Mouse (Mus musculus) spleen, adult 2 months (tissue): ENCODE measurements around the gene AL732309.1. TPM values are rescaled to one million over a fixed set of nuclear protein-coding genes. Genes with fewer than 3 reads are reported as not detected.
A peak's percentile ranks its signal among the peaks of the same experiment; 100 is the strongest.

Experiments
- DNase-seq, 2 experiments: peaks; one replicate each; pipeline versions ENCODE4 v3.0.0 to v3.0.0-alpha.2; 2012 to 2021; ENCODE audit warnings: low spot score in 2 of 2, low read depth in 1 of 2
- H3K27ac ChIP-seq: fragments of 200-500 bp; 2 replicates; pipeline ENCODE4 v1.5.1; 2012; ENCODE audit warnings: low read length, inconsistent platforms; ENCODE audit not compliant: insufficient read depth
- H3K27me3 ChIP-seq: fragments of 200-500 bp; 2 replicates; pipeline ENCODE4 v1.6.1; 2012; ENCODE audit warnings: mild to moderate bottlenecking, moderate library complexity, low read length, inconsistent platforms; ENCODE audit not compliant: control insufficient read depth, insufficient read depth
- H3K36me3 ChIP-seq: fragments of 200-500 bp; 2 replicates; pipeline ENCODE4 v1.6.1; 2012; ENCODE audit warnings: mild to moderate bottlenecking, low read length, inconsistent platforms; ENCODE audit not compliant: control insufficient read depth, insufficient read depth
- H3K4me1 ChIP-seq: fragments of 200-500 bp; 2 replicates; pipeline ENCODE4 v1.6.1; 2011; ENCODE audit warnings: inconsistent platforms; ENCODE audit not compliant: control insufficient read depth, insufficient read depth, insufficient read length
- H3K4me3 ChIP-seq: fragments of 200-500 bp; 2 replicates; pipeline ENCODE4 v1.5.1; 2011; ENCODE audit warnings: mild to moderate bottlenecking, inconsistent platforms; ENCODE audit not compliant: insufficient read depth, insufficient read length; ENCODE audit errors: extremely low read depth
- CTCF ChIP-seq: fragments of 200-500 bp; IDR thresholded peaks from 2 replicates; pipeline ENCODE4 v1.5.1; 2011; ENCODE audit warnings: mild to moderate bottlenecking, inconsistent platforms; ENCODE audit not compliant: insufficient read depth, insufficient read length, insufficient replicate concordance; ENCODE audit errors: extremely low read depth
- POLR2A ChIP-seq: fragments of 200-500 bp; IDR thresholded peaks from 2 replicates; pipeline ENCODE4 v1.6.1; 2011; ENCODE audit warnings: low read depth, low read length, inconsistent platforms
- WGBS: fragments of 180-500 bp; shearing (Covaris S2); methylation state at CpG from one replicate; pipeline ENCODE4 v1.1.7; 2018; 5-methylcytosine and 5-hydroxymethylcytosine counted together
- polyA plus RNA-seq: library from polyadenylated mRNA; depleted of rRNA; stranded (reverse); fragments of >200 nt; gene quantifications from 2 replicates; pipeline ENCODE4 v1.2.3, GENCODE M21; 2012

The AL732309.1 gene
- polyA plus RNA-seq, 1 experiment: 21.0 TPM

DNA sequence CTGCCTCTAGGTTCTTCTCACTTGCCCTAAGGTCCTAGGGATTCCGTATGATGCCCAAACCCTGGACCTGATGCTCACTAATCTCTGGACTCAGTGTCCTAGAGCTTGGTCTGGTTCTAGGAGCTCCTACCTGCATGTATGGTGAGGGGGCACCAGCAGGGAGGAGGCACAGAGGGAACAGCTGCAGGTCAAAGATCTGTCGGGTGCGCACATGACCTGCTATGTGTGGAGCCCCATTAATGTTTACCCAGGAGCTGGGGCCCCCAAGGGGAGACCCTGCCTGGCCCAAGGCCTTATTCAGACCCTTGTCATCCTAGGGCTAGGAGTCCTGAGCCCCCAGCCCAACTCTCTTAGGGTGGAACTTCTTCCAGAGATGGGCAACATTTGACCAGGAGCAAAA lies 12.6 kb downstream of the AL732309.1 start, which contains the start of gene Slc34a3:
TSS of gene Slc34a3 (minus strand) at position 315 of the 400 bp plus-strand sequence.
- DNase-seq: no peak
- 69% methylated on average over 3 of the region's 3 CpGs for WGBS
- H3K4me3 ChIP-seq: no peak within 1 kb of the TSS
- no peaks in the 10 kb centered on the region; the same call in 1 of the 2 replicates for H3K27me3 ChIP-seq
- TF ChIP-seq POLR2A (no peak), CTCF (no peak)
- no peak within 1 kb of the TSS for H3K27ac ChIP-seq
- H3K4me1 ChIP-seq: no peaks in the 10 kb centered on the region
- H3K36me3 ChIP-seq: no peaks in the 10 kb centered on the region

DNA sequence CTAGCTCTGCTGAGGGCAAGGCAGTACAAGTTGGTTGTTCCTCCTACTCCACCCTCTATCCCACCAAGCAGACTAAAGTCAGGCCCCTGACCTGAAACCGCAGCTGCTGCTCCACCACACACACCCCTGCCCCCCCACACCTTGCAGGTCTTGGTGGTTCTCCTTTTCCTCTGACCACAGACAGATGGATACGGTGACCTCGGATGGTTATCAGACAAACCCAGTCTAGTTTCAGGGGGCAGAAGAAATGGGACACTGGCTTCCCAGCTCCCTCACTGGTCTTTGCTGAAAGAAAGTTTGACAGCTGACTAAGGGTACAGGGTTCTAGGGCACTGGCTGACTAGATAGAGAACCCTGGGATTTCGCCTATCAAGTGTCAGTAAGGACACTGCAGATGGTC lies 13.2 kb downstream of the AL732309.1 start:
- no peak overlapping the region for H3K4me3 ChIP-seq
- H3K27me3 ChIP-seq: no peaks in the 10 kb centered on the region; the same call in 1 of the 2 replicates
- H3K36me3 ChIP-seq: no peaks in the 10 kb centered on the region
- no peak for TF ChIP-seq CTCF
- no peak for TF ChIP-seq POLR2A
- peaks cover 3% of the 10 kb centered on the region; the same call in 1 of the 2 replicates for H3K4me1 ChIP-seq
- no peak overlapping the region for H3K27ac ChIP-seq
- no peak for DNase-seq
- WGBS: 10% methylated on average over 4 of the region's 4 CpGs

DNA sequence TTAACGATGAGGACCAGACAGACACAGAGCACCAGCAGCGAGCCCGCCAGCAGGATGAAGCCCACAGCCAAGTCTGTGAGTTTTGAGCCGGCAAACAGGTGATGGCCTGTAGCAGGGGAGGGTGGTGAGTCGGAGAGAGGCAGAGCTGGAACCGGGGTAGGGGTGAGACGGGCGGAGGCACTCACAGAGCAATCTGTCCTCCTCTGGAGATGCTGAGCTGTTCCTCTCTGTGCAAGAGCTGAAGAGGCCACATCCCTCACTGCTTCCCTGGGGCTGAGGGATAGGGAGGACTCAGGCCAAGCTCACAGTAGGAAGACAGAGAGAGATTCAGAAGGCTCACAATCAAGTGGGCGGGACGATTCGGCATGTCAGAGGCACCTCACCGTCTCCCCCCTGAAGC lies 15.6 kb downstream of the AL732309.1 start:
- no peaks in the 10 kb centered on the region for H3K36me3 ChIP-seq
- no peak for TF ChIP-seq CTCF
- TF ChIP-seq POLR2A: no peak
- no peak overlapping the region for H3K27ac ChIP-seq
- 89% methylated on average over 12 of the region's 12 CpGs for WGBS
- H3K4me1 ChIP-seq: peaks cover 3% of the 10 kb centered on the region; the same call in 1 of the 2 replicates
- no peak for DNase-seq
- no peak overlapping the region for H3K4me3 ChIP-seq
- no peaks in the 10 kb centered on the region; the same call in 1 of the 2 replicates for H3K27me3 ChIP-seq

DNA sequence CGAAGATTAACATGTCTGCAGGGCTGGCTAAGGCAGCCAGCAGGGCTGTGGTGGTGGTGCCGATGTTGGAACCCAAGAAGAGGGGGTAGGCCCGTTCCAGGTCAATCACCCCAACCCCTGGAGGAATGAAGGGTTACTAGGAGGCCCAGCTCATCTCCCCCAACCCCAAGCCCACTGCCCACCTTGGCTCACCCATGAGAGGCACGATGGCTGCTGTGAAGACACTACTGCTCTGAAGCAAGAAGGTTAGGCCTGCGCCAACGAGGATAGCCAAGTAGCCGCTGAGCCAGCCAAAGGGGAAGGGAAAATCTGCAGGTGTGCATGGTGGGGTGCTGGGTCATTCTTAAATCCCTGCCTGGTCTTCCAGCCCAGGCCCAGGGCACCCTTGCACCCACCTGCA lies 16.1 kb downstream of the AL732309.1 start:
- Histone ChIP-seq H3K27ac (no peak overlapping the region), H3K4me3 (no peak overlapping the region), H3K36me3 (no peaks in the 10 kb centered on the region), H3K4me1 (peaks cover 3% of the 10 kb centered on the region; the same call in 1 of the 2 replicates), H3K27me3 (no peaks in the 10 kb centered on the region; the same call in 1 of the 2 replicates)
- DNase-seq: no peak
- WGBS: 89% methylated on average over 7 of the region's 7 CpGs
- no peak for TF ChIP-seq POLR2A
- no peak for TF ChIP-seq CTCF

DNA sequence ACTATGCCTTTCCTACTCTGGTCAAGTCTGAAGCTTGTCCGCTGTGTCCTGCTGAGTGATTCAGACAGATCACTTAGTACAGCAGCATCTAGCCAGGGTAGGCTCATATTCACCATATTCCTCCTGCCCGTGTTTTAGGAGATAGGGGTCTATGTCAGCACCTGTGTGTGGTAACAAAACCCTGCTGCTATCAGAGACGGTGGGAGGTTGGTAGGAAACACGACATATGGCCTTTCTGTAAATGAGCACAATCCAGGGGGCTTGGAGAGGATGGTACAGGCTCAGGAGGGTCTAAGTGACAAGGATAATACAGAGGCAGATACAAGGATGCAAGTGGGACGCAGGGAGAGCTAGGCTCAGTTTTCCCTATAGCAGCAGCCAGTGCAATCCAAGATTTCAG lies 17.1 kb downstream of the AL732309.1 start:
- no peaks in the 10 kb centered on the region for H3K36me3 ChIP-seq
- H3K27ac ChIP-seq: no peak overlapping the region
- H3K4me1 ChIP-seq: peaks cover 3% of the 10 kb centered on the region; the same call in 1 of the 2 replicates
- no peak for TF ChIP-seq CTCF
- TF ChIP-seq POLR2A: no peak
- 91% methylated on average over 5 of the region's 5 CpGs for WGBS
- H3K27me3 ChIP-seq: no peaks in the 10 kb centered on the region; the same call in 1 of the 2 replicates
- no peak for DNase-seq
- H3K4me3 ChIP-seq: no peak overlapping the region

DNA sequence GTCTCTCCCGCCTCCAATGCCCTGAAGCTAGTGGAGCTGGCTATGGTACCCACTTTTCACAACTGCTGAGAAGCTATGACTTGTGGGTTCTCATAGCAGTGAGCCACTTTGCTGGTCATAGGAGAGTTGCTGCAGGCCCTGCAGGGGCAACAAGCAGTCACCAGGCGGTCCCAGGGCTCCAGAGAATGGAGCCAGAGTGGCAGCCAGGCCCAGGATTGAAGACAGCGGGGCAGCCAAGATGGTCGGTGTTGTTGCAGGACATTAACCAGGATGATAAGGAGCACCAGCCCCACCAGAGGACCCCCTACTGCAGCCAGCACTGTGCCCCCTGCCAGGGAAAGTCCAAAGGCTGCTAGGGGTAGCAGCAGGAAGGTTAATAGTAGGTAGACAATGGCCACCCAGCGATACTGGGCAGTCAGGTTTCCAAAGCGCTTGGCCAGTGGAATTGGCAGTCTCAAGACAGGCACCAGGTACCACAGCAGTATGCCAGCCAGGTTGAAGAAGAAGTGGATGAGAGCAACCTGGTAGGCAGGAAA lies 17.6 kb downstream of the AL732309.1 start:
- no peak for DNase-seq
- WGBS: 79% methylated on average over 6 of the region's 6 CpGs
- TF ChIP-seq POLR2A: no peak
- no peak for TF ChIP-seq CTCF
- Histone ChIP-seq H3K4me1 (peaks cover 3% of the 10 kb centered on the region; the same call in 1 of the 2 replicates), H3K36me3 (no peaks in the 10 kb centered on the region), H3K4me3 (no peak overlapping the region), H3K27ac (0 out of 2 replicates have a peak overlapping the region, but pooled peaks have one; percentile 27), H3K27me3 (no peaks in the 10 kb centered on the region; the same call in 1 of the 2 replicates)

DNA sequence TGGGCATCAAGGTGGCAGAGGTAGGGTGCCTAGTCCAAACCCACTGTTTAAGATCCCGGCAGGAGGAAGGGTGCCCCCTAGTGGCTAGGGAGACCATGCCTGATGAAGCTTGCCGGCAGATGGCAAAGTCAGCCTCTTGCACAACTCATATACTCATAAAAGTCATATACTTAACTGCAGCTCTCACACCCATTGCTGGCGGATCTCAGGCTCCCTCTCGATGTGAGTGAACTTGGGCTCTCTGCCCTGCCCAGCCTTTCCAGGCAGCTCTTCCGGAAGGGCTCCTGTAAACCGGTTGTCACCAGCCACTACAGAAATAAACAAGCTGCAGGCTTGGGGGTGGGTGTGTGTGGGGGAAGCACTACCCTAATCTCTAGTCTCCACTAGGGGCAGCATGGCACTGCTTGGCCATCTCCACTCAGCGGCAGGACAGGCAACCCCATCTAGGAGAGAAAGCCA lies 18.2 kb downstream of the AL732309.1 start:
- H3K27me3 ChIP-seq: no peaks in the 10 kb centered on the region
- peak; percentile 88; the same call in 1 of the 2 replicates for TF ChIP-seq CTCF
- TF ChIP-seq POLR2A: no peak
- H3K27ac ChIP-seq: peak overlapping the region; percentile 62
- H3K4me3 ChIP-seq: peak overlapping the region; percentile 39; the same call in 1 of the 2 replicates
- H3K36me3 ChIP-seq: no peaks in the 10 kb centered on the region
- WGBS: 1% methylated on average over 7 of the region's 7 CpGs
- peak; percentile 84 to 85 for DNase-seq
- peaks cover 7% of the 10 kb centered on the region; the same call in 1 of the 2 replicates for H3K4me1 ChIP-seq
